Mouse (Mus musculus): ENCODE results near the gene Taok2.

DNA sequence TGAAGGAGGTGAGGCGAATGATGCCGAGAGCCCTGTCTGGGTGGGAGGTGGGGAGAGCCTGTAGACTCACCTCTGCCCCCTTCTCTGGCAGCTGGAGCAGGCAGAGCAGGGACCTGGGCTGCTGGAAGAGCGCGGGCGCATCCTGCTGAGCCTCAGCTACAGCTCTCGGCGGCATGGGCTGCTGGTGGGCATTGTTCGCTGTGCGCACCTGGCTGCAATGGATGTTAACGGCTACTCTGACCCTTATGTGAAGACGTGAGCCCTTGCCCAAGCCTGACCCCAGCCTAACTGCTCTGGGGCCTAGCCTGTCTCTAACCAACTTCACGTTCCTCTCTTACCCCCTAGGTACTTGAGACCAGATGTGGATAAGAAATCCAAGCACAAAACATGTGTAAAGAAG is 33.3 kb downstream of the Taok2 start:
- TF ChIP-seq CHD2 (IDR thresholded peaks at IDR 0.05; ENCODE audit: low read depth, low read length) (no peak), HCFC1 (IDR thresholded peaks at IDR 0.05; ENCODE audit: borderline replicate concordance, insufficient read depth, low read length) (no peak), ZC3H11A (IDR thresholded peaks at IDR 0.05; ENCODE audit: borderline replicate concordance, low read depth, low read length) (no peak), ZNF384 (IDR thresholded peaks at IDR 0.05; ENCODE audit: low read depth, low read length) (no peak)

Measured in ES-E14 (cell line).